Mouse (Mus musculus) MEL (cell line): ENCODE results near the gene Gpd1. TPM values are rescaled to one million over a fixed set of nuclear protein-coding genes. Genes with fewer than 3 reads are reported as not detected.

Experiments used
- DNase-seq: peaks from one replicate; pipeline ENCODE4 v3.0.0; 2011; ENCODE audit warnings: low read depth, low spot score
- H3K27ac ChIP-seq: 2 replicates; pipeline ENCODE4 v1.5.1; 2012; ENCODE audit warnings: low read depth, mild to moderate bottlenecking, control low read depth, low read length, moderate library complexity; ENCODE audit not compliant: control insufficient read depth
- H3K27me3 ChIP-seq, 2 experiments: fragments of 150-350 bp in 1 of 2; sonication (generic) in 1 of 2; 2 replicates each; pipeline ENCODE4 v1.6.1; 2012; ENCODE audit warnings: low read length in 2 of 2, mild to moderate bottlenecking in 2 of 2, improper control_type of control experiment in 1 of 2, moderate library complexity in 1 of 2; ENCODE audit not compliant: insufficient read depth in 2 of 2, control insufficient read depth in 1 of 2
- H3K36me3 ChIP-seq, 2 experiments: 2 replicates each; pipeline ENCODE4 v1.6.1; 2012 to 2014; ENCODE audit warnings: low read length in 2 of 2, improper control_type of control experiment in 1 of 2, inconsistent platforms in 1 of 2, mild to moderate bottlenecking in 1 of 2; ENCODE audit not compliant: insufficient read depth in 2 of 2, control insufficient read depth in 1 of 2
- H3K4me1 ChIP-seq, 2 experiments: fragments of 150-350 bp in 1 of 2; sonication (generic) in 1 of 2; 2 replicates each; pipeline ENCODE4 v1.6.1; 2012; ENCODE audit warnings: low read length in 2 of 2, improper control_type of control experiment in 1 of 2, mild to moderate bottlenecking in 1 of 2; ENCODE audit not compliant: insufficient read depth in 2 of 2, control insufficient read depth in 1 of 2
- H3K4me3 ChIP-seq, 2 experiments: fragments of 150-350 bp in 1 of 2; sonication (generic) in 1 of 2; 2 replicates each; pipeline ENCODE4 v1.5.1; 2012; ENCODE audit warnings: low read depth in 2 of 2, low read length in 2 of 2, mild to moderate bottlenecking in 2 of 2, moderate library complexity in 2 of 2, control low read depth in 1 of 2, improper control_type of control experiment in 1 of 2; ENCODE audit not compliant: control insufficient read depth in 1 of 2, insufficient read depth in 1 of 2
- H3K79me2 ChIP-seq: 2 replicates; pipeline ENCODE4 v1.6.1; 2012; ENCODE audit warnings: mild to moderate bottlenecking, low read length, moderate library complexity; ENCODE audit not compliant: control insufficient read depth, poor library complexity, insufficient read depth
- H3K9ac ChIP-seq: 2 replicates; pipeline ENCODE4 v1.6.1; 2012; ENCODE audit warnings: low read depth, mild to moderate bottlenecking, control low read depth, low read length, moderate library complexity; ENCODE audit not compliant: control insufficient read depth, poor library complexity, severe bottlenecking
- H3K9me3 ChIP-seq: fragments of 150-350 bp; sonication (generic); replicated peaks from 2 replicates; pipeline ENCODE4 v1.6.1; 2012; ENCODE audit warnings: mild to moderate bottlenecking, low read length, improper control_type of control experiment, moderate library complexity; ENCODE audit not compliant: insufficient read depth
- E2F4 ChIP-seq: IDR thresholded peaks from 2 replicates; pipeline ENCODE4 v1.6.1; 2011; ENCODE audit warnings: low read depth, low read length, improper control_type of control experiment, borderline replicate concordance
- EP300 ChIP-seq, 2 experiments: IDR thresholded peaks; 2 replicates each; pipeline ENCODE4 v1.6.1; 2011; ENCODE audit warnings: improper control_type of control experiment in 2 of 2, low read length in 2 of 2, low read depth in 1 of 2, mild to moderate bottlenecking in 1 of 2
- ETS1 ChIP-seq: IDR thresholded peaks from 2 replicates; pipeline ENCODE4 v1.6.1; 2012; ENCODE audit warnings: low read depth, mild to moderate bottlenecking, inconsistent platforms, low read length, improper control_type of control experiment, moderate library complexity
- GABPA ChIP-seq: IDR thresholded peaks from 2 replicates; pipeline ENCODE4 v1.6.1; 2012; ENCODE audit warnings: low read depth, mild to moderate bottlenecking, inconsistent platforms, low read length, improper control_type of control experiment, moderate library complexity
- MAX ChIP-seq: IDR thresholded peaks from 2 replicates; pipeline ENCODE4 v1.6.1; 2011; ENCODE audit warnings: low read length, improper control_type of control experiment
- MAZ ChIP-seq: IDR thresholded peaks from 2 replicates; pipeline ENCODE4 v1.6.1; 2012; ENCODE audit warnings: low read depth, mild to moderate bottlenecking, inconsistent platforms, low read length, improper control_type of control experiment
- MEF2A ChIP-seq: IDR thresholded peaks from 2 replicates; pipeline ENCODE4 v1.6.1; 2014; ENCODE audit warnings: low read depth, mild to moderate bottlenecking, inconsistent platforms, low read length, improper control_type of control experiment; ENCODE audit not compliant: poor library complexity, insufficient replicate concordance, severe bottlenecking; ENCODE audit errors: extremely low read depth
- NELFE ChIP-seq: IDR thresholded peaks from 2 replicates; pipeline ENCODE4 v1.6.1; 2011; ENCODE audit warnings: low read depth, low read length, improper control_type of control experiment
- RAD21 ChIP-seq: IDR thresholded peaks from 2 replicates; pipeline ENCODE4 v1.6.1; 2011; ENCODE audit warnings: mild to moderate bottlenecking, low read depth, low read length, improper control_type of control experiment
- RCOR1 ChIP-seq: IDR thresholded peaks from 2 replicates; pipeline ENCODE4 v1.6.1; 2012; ENCODE audit warnings: low read depth, mild to moderate bottlenecking, inconsistent platforms, low read length, improper control_type of control experiment
- SIN3A ChIP-seq: IDR thresholded peaks from 2 replicates; pipeline ENCODE4 v1.6.1; 2012; ENCODE audit warnings: low read length, improper control_type of control experiment, inconsistent platforms
- SMC3 ChIP-seq: IDR thresholded peaks from 2 replicates; pipeline ENCODE4 v1.6.1; 2011; ENCODE audit warnings: low read depth, low read length, improper control_type of control experiment
- TBP ChIP-seq: IDR thresholded peaks from 2 replicates; pipeline ENCODE4 v1.8.0; 2011; ENCODE audit warnings: low read depth, low read length, improper control_type of control experiment
- TCF12 ChIP-seq: IDR thresholded peaks from 2 replicates; pipeline ENCODE4 v1.6.1; 2014; ENCODE audit warnings: low read depth, mild to moderate bottlenecking, inconsistent platforms, low read length, improper control_type of control experiment, moderate library complexity
- USF1 ChIP-seq: IDR thresholded peaks from 2 replicates; pipeline ENCODE4 v1.6.1; 2014; ENCODE audit warnings: low read depth, mild to moderate bottlenecking, inconsistent platforms, low read length, improper control_type of control experiment, moderate library complexity
- USF2 ChIP-seq, 2 experiments: IDR thresholded peaks; 2 replicates each; pipeline ENCODE4 v1.6.1; 2011 to 2012; ENCODE audit warnings: improper control_type of control experiment in 2 of 2, low read length in 2 of 2, borderline replicate concordance in 1 of 2, inconsistent platforms in 1 of 2, low read depth in 1 of 2, mild to moderate bottlenecking in 1 of 2; ENCODE audit not compliant: insufficient read depth in 1 of 2
- ZKSCAN1 ChIP-seq: IDR thresholded peaks from 2 replicates; pipeline ENCODE4 v1.6.1; 2012; ENCODE audit warnings: low read depth, mild to moderate bottlenecking, inconsistent platforms, low read length, improper control_type of control experiment, moderate library complexity
- ZNF384 ChIP-seq: IDR thresholded peaks from 2 replicates; pipeline ENCODE4 v1.6.1; 2012; ENCODE audit warnings: low read depth, mild to moderate bottlenecking, inconsistent platforms, low read length, improper control_type of control experiment
- polyA plus RNA-seq, 2 experiments: library from polyadenylated mRNA; stranded (reverse) in 1 of 2; unstranded in 1 of 2; fragments of >175 nt in 1 of 2; fragments of >200 nt in 1 of 2; gene quantifications; 2 replicates each; pipeline versions ENCODE4 v1.2.1 to v1.2.4; 2012; ENCODE audit warnings: low replicate concordance in 2 of 2, low read depth in 1 of 2; ENCODE audit not compliant: insufficient read length in 2 of 2, insufficient read depth in 1 of 2, missing spikeins in 1 of 2
- total RNA-seq: library from RNA; depleted of rRNA; stranded (reverse); fragments of 300-350 nt; gene quantifications from 2 replicates; pipeline ENCODE4 v1.2.3, GENCODE M21; 2012

Gene Gpd1
- total and polyA plus RNA-seq, 3 experiments = 0.23 to 0.52 TPM; not detected in 1

GRCm38 (mm10) chr15:99703676-99704040 lies 13.7 kb upstream of the Gpd1 start:
- Histone ChIP-seq H3K27ac (no peak overlapping the region), H3K4me3 (no peak overlapping the region), H3K4me1 (peaks cover 0 to 18% of the 10 kb centered on the region in 2 experiments; a peak in 3 of 4 replicates), H3K9ac (no peak overlapping the region), H3K36me3 (peaks cover under 1 to 7% of the 10 kb centered on the region in 2 experiments; a peak in 3 of 4 replicates), H3K9me3 (no peaks in the 10 kb centered on the region), H3K79me2 (peaks cover 4% of the 10 kb centered on the region; the same call in 1 of the 2 replicates), H3K27me3 (no peaks in the 10 kb centered on the region)
- no peak for TF ChIP-seq SIN3A
- no peak for DNase-seq

GRCm38 (mm10) chr15:99704041-99704681 lies 13.2 kb upstream of the Gpd1 start:
- peaks cover 0 to 14% of the 10 kb centered on the region in 2 experiments; a peak in 2 of 4 replicates for H3K4me1 ChIP-seq
- H3K9ac ChIP-seq = no peak overlapping the region
- H3K36me3 ChIP-seq = peaks cover 3 to 4% of the 10 kb centered on the region in 2 experiments; a peak in 3 of 4 replicates
- DNase-seq = no peak
- no peak overlapping the region for H3K27ac ChIP-seq
- H3K27me3 ChIP-seq = no peaks in the 10 kb centered on the region
- H3K79me2 ChIP-seq = peaks cover 4% of the 10 kb centered on the region; the same call in 1 of the 2 replicates
- H3K9me3 ChIP-seq = no peaks in the 10 kb centered on the region
- TF ChIP-seq GABPA (no peak), ZKSCAN1 (no peak), USF1 (no peak), ZNF384 (no peak), SIN3A (no peak)
- TF ChIP-seq, all 39 proteins: peak for 0
- H3K4me3 ChIP-seq = no peak overlapping the region

- TF ChIP-seq TBP = no peak
- no peak for TF ChIP-seq NELFE
- no peak for TF ChIP-seq RAD21
- TF ChIP-seq MAZ = no peak
- TF ChIP-seq MEF2A = no peak
- no peak for TF ChIP-seq SIN3A
- no peak for TF ChIP-seq ETS1
- no peak for TF ChIP-seq E2F4
- no peak for TF ChIP-seq ZKSCAN1
- no peak for TF ChIP-seq RCOR1
- no peak for TF ChIP-seq USF2 (IDR thresholded peaks at IDR 0.05; ENCODE audit: borderline replicate concordance in 1 of 2, insufficient read depth in 1 of 2, low read depth in 1 of 2, low read length in 2 of 2)
- no peak for TF ChIP-seq TCF12
- no peak for TF ChIP-seq MAX
- TF ChIP-seq ZNF384 = no peak
- no peak for TF ChIP-seq SMC3
- TF ChIP-seq EP300 (IDR thresholded peaks at IDR 0.05; ENCODE audit: low read depth in 1 of 2, low read length in 2 of 2) = no peak
Observed at GRCm38 (mm10) chr15:99704881-99705280, 12.4 kb upstream of the Gpd1 start.

More at GRCm38 (mm10) chr15:99704881-99705280, 12.4 kb upstream of the Gpd1 start:
- no peak for DNase-seq
- no peaks in the 10 kb centered on the region for H3K9me3 ChIP-seq
- no peaks in the 10 kb centered on the region for H3K27me3 ChIP-seq
- peaks cover 4% of the 10 kb centered on the region; the same call in 1 of the 2 replicates for H3K79me2 ChIP-seq
- no peak overlapping the region for H3K4me3 ChIP-seq
- H3K9ac ChIP-seq = no peak overlapping the region
- peaks cover 0 to 14% of the 10 kb centered on the region in 2 experiments; a peak in 2 of 4 replicates for H3K4me1 ChIP-seq
- H3K27ac ChIP-seq = no peak overlapping the region
- peaks cover 3 to 4% of the 10 kb centered on the region in 2 experiments; a peak in 3 of 4 replicates for H3K36me3 ChIP-seq
